Mouse (Mus musculus) lung, postnatal 25 days (tissue): Measurements from ENCODE around the gene Pex16.
"Not testable (repeated sequence)": the region's sequence is repeated elsewhere in the genome, so short reads cannot be mapped to it uniquely, and the experiment has no call there.

ENCODE experiments used
- DNase-seq: peaks from one replicate; pipeline ENCODE4 v3.0.0; 2022; ENCODE audit warnings: low spot score

Gene Pex16

GRCm38 (mm10) chr2:92388891-92389641 lies 14.6 kb downstream of the Pex16 start:
- peak; percentile 80 for DNase-seq

DNA sequence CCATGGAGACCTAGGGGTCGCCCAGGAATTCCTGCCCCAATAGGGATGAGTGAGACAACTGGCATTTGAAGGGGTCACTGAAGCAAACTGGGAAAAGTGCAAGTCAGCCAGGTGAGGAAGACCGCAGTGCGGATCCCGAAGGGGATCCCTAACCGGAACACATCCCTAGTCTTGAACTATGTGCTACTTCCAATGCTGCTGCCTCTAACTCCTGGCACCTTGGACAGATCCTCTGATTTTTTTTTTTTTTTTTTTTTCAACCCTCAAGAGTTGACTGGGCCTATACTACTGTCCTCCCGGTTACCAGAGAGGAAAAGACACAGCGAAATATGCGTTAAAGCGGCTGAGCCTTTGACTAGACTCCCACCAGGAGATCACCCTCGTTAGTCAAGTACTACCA lies 15.2 kb downstream of the Pex16 start:
- no peak for DNase-seq

- DNase-seq, result peak; percentile 61
Measured at GRCm38 (mm10) chr2:92390206-92390930, 15.9 kb downstream of the Pex16 start.

DNA sequence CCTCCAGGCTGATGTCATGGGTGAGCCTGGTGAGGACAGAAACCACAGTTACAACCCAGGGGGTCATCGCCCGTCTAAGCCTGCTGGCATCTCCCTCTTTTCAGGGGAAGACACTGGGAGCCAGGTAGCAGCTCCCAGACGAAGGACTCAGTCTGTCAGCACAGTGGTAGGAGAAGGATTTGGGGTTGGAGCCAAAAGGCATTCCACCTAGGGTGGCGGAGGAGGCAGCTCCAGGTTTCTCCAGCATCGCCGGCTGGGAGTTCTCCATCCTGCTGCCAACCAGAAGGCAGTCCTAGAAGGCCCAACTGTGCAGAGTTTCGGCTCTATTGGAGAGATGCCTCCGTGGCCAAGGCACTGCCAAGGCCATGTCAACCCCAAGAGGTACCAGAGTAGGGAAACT lies 16.6 kb downstream of the Pex16 start:
- DNase-seq, result no peak

- DNase-seq, result no peak
Measured at GRCm38 (mm10) chr2:92391703-92392317, 17.3 kb downstream of the Pex16 start.

GRCm38 (mm10) chr2:92392318-92393264 lies 18.1 kb downstream of the Pex16 start:
- no peak for DNase-seq

GRCm38 (mm10) chr2:92395535-92395934 lies 21.1 kb downstream of the Pex16 start:
- no peak for DNase-seq

DNA sequence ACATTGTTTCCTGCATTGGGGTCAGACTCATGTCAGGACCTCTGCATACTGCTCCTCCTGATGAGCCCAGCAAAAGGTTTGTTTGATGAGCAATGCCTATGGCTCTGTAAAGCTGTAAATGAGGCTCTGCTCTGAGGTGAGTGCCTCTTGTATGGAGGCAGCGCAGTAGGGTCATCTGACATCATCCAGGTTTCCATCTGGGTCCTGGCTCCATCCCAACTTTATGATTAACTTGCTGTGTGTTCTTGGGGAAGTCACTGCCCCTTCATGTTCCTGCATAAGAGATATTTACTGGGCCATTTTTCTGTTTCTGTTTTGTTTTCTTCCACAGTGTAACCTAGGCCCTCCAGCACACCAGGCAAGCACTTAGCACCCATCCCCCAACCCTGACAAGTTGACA lies 23.0 kb downstream of the Pex16 start:
- DNase-seq, result no peak

- not testable (repeated sequence) for DNase-seq
Measured at GRCm38 (mm10) chr2:92399877-92400276, 25.4 kb downstream of the Pex16 start.

- no peak for DNase-seq
Measured at GRCm38 (mm10) chr2:92400682-92401081, 26.2 kb downstream of the Pex16 start.

DNA sequence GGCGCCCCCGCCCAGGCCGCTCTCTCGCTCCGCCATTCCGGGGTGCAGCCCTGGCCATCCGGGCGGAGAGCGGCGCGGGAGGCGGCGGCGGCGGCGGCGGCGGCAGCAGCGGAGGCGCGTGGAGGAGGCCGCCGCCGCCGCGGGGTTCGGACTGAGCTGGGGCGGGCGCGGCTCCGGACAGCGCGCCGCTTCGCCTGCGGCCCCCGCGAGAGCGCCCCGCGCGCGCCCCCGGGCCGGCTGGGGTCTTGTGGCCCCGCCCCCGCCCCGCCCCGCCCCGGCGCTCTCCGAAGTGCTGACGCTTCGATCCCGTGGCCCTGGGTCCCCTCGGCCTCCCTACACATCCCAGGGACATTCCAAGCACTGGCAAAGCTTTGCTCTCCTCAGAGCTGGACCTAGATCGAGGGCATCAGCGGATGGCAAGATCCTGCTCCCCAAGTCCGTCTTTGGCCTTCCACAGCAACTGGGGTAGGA lies 26.6 kb downstream of the Pex16 start, which contains the start of gene Mapk8ip1:
Gene Mapk8ip1 (minus strand): TSS at position 173 of the 471 bp plus-strand sequence.
- no peak for DNase-seq

DNA sequence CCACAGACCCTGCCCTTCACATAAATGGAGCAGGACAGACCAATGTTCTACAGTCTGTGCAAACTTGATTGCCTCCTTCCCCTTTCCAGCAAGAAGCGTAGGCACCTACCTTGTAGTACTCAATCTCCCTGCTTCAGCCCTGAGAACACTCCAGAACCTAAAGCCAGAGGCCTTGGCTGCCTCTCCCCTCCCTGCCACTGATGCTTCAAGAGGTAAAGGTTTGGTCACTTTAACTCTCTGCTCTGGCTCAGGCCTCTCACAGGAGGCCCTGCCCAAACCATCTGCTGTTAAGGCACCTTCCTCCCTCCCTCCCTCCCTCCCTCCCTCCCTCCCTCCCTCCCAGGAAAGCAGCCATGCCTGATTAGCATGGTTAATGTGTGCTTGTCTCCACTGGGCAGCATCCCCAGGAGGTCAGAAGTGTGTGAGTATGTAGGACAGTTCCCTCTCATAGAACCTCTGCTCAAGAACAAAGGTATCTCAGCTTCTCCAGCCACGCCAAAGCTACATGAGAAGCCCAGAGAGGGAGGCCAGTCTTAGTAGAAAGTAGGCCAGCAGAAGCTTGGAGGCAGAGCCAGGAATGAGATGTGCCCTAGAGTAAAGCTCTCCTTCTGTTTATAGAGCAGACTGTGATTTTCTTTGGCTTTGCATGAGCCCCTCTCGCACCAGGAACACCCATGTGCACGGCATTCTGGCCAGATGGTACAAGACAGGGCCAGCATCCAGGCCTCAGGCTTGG lies 28.3 kb downstream of the Pex16 start:
- DNase-seq, result no peak

DNA sequence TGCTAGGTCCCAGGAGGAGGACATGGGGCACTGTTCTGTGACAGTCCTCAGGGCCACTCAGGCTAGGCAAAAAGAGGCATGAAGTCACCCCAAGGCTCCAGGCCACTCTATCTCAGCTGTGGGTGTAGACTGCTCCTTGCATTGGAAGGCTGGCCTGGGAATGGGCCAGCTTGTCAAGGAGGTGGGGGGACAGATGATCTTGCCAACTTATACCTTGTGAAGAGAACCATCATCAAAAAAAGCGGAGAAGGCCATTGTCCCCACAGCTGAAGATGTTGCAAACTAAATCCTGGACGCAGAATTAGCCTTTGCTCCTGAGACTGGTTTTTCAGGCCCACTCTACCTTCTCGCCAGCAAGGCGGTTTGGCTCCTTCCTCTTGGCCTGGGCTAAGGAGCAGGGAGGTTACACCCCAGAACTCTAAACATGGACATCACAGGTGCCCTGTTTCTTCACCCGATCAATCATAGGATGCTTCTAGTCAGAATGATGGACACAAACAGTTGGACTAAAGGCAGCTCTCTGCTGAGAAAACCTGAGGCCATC lies 29.4 kb downstream of the Pex16 start:
- no peak for DNase-seq

GRCm38 (mm10) chr2:92404737-92405136 lies 30.3 kb downstream of the Pex16 start:
- no peak for DNase-seq

DNA sequence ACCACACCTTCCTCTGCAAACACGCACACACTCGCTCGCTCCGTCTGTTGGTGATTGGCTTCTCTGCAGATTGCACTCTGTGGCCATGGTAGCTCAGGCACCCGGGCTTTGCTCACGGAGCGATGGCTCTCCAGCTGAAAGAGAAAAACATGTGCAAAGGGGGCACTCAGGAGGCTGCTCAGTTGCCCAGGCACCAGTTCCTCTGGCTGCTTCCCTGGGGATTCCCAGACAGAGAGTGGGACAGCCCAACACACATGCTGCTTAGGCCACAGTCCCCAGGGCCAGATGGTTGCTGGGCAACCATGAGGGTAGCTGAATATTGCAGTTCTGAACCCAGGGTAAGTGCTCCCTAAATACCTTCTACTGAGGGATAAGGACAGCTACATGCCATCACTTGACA lies 31.2 kb downstream of the Pex16 start:
- DNase-seq, result no peak

DNA sequence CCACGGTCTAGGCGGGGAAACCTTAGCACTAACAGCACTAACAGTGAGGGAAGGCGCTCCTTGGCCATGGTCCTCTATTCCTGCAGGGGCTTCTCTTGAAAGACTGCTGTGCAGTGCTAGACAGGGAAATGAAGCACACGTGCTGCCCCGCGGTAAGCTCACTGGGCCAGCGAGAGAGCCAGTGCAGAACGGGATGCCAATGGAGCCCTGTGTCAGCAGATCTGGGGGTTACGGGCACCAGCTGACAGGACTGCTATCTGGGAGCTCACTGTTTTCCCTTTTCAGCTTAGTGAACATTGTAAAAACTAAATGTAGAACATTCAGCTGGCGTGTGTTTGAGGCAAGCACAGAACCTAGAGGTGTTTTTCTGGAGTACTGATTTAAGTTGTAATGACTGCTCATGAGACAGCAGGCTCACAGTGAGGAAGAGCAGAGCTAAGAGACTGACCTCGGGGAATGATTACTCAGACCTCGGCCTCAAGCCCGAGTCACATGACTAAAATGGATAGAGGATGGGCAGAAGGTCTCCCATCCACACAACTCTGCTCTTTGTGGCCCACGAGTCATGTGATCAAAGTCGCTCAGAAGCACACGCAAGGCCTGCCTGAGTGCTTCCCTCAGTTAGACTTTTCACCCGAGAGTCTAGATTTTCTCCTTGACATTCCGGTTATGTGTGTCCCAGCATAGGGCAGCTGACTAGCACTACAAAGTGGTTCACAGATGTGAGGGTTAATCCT lies 34.0 kb downstream of the Pex16 start:
- DNase-seq, result no peak

GRCm38 (mm10) chr2:92411705-92412104 lies 37.2 kb downstream of the Pex16 start:
- DNase-seq, result no peak

- DNase-seq, result no peak
Measured at GRCm38 (mm10) chr2:92421723-92422387, 47.4 kb downstream of the Pex16 start.

DNA sequence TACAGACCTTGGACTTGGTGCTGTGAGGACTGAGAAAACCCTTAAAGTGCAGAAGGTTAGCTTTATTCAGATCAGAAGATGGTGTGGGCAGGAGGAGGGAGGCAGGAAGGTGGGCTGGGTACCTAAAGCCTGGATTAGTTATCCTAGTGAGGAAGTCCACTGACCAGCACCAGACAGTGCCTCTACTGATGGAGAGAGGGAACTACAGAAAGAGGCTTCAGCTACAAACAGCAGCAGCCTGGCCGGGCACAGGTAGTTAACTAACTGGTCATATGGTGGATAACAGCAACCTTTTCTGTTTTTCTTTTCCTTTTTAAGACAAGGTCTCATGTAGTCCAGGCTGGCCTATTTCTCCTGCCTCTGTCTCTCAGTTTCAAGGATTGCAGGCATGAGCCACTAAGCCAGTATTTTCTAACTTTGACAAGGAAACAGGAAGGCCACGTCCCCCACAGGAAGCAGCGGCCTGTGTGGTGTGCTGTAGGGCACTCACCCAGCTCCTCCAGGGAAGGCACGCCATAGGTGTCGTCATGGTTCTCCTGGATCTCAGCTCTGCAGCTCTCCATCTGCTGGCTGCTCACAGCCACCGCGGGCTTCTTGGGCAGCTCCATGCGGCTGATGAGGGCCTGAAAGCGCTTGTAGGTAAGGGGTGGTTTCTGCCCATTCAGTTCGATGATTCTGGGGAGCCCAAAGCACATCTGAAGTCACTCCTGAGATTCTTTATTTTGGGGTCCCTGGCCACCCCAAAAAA lies 48.1 kb downstream of the Pex16 start:
- DNase-seq, result no peak
